Mouse (Mus musculus) kidney, embryonic 14.5 days (tissue): Measurements from ENCODE around the gene Fam243. TPM values are rescaled to one million over a fixed set of nuclear protein-coding genes. Genes with fewer than 3 reads are reported as not detected.

Experiments used
- polyA plus RNA-seq: library from polyadenylated mRNA; unstranded; fragments of >200 nt; fragmentation: Nextera tagmentation; extraction: Ambion mirVana; gene quantifications from 2 replicates; pipeline ENCODE4 v1.2.1, GENCODE M21; 2014

Fam243 gene
- polyA plus RNA-seq, 1 experiment from 2014 or later = 0.08 TPM

Other genes with a start within 250 kb of the Fam243 start
- not detected in 2 replicates for gene Kcne2, start 29.1 kb downstream of the Fam243 start, polyA plus RNA-seq
- 125 and 160 TPM in 2 replicates for gene Smim11, start 20.2 kb downstream of the Fam243 start, polyA plus RNA-seq
- 0.85 and 1.5 TPM in 2 replicates for gene Kcne1, start 38.0 kb upstream of the Fam243 start, polyA plus RNA-seq
- gene Rcan1, start 149.4 kb upstream of the Fam243 start, polyA plus RNA-seq = 14.7 and 23.0 TPM in 2 replicates
- 2.0 and 3.8 TPM in 2 replicates for gene Clic6, start 164.3 kb upstream of the Fam243 start, polyA plus RNA-seq